Comparison of ENCODE assay signal across 17 mouse cellular contexts in genomic region chr5:101660666-101661065, GRCm38 (mm10). TPM values are rescaled to one million over a fixed set of nuclear protein-coding genes. Genes with fewer than 3 reads are reported as not detected.
"Had no signal": no experiment of that assay in that cellular context is flagged by ENCODE, and none has a peak within 500 bp of the region (broad histone marks: within the 10 kb centered on the region; RNA-seq: fewer than 3 reads in every experiment).

No protein-coding gene starts in this region.

- DNase-seq: kidney, adult 8-10 months; kidney, postnatal 25 days; lung, adult 2 months; lung, postnatal 36 days; right cerebral cortex, postnatal 14 days; thymus, adult 2 months; thymus, postnatal 36 days had no signal

- H3K9ac ChIP-seq: liver, embryonic 15.5 days; neural tube, embryonic 12.5 days; stomach, embryonic 15.5 days had no signal

- H3K36me3 ChIP-seq: limb, embryonic 10.5 days; liver, embryonic 15.5 days; neural tube, embryonic 12.5 days; stomach, embryonic 15.5 days had no signal

- H3K9me3 ChIP-seq: limb, embryonic 10.5 days; liver, embryonic 15.5 days; neural tube, embryonic 12.5 days; stomach, embryonic 15.5 days had no signal

- H3K27ac ChIP-seq: left cerebral cortex, adult 2 months; limb, embryonic 10.5 days; liver, embryonic 15.5 days; neural tube, embryonic 12.5 days; stomach, embryonic 15.5 days had no signal

- H3K4me3 ChIP-seq: left cerebral cortex, adult 2 months; limb, embryonic 10.5 days; liver, embryonic 15.5 days had no signal

- H3K4me2 ChIP-seq: liver, embryonic 11.5 days; liver, embryonic 15.5 days had no signal

- ATAC-seq: intestine, postnatal 0 days; lung, postnatal 0 days; midbrain, embryonic 16.5 days had no signal

RNA-seq across cellular contexts. Expression of gene Nkx6-1, which starts 4.1 kb away (rescaled TPM):
- polyA plus RNA-seq: intestine, postnatal 0 days; liver, embryonic 15.5 days; spleen, adult 2 months; thymus, adult 2 months had no signal
